Mouse (Mus musculus): ENCODE results near the gene Ptprr. TPM values are rescaled to one million over a fixed set of nuclear protein-coding genes. Genes with fewer than 3 reads are reported as not detected.

Gene Ptprr
- polyA plus RNA-seq (2014; fragmentation: Nextera tagmentation; extraction: Ambion mirVana), result 0.21 and 0.23 TPM in 2 replicates

DNA sequence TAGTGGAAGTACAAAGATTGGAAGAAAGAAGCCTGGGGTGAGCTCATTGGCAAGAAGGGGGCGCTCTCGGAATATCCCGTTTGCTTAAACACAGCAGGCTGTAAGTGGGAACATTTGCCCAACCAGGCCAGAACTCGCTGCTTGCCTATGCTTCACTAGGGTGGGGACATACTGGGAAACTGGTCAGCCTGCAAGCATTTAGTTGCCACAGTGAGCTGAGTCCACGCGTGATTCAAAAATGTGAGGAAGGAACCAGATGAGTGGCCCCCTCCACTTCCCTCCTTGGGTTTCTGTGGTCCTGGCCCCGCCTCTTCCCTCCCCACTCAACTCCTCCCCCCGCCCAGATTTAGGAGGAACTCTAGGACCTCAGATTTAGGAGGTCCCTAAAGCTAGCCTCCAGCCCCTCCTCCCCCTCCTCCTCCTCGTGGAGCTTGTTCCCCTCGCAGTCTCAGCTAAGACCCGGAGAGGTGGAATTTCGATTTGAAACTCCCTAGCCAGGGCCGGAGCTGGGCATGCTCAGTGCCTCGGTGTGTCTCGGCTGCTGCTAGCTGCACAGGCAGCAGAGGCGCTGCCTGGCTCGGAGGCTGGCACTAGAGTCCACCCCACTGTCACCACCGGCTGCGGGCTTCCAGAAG, at the start of gene Ptprr:
Ptprr (plus strand) TSS at position 369 of the 635 bp plus-strand sequence.
- Histone ChIP-seq H3K4me3 (ENCODE audit: low read depth, low read length) (peak within 1 kb of the TSS; percentile 27), H3K4me2 (peak within 1 kb of the TSS; percentile 62), H3K27ac (ENCODE audit: low read depth) (no peak within 1 kb of the TSS), H3K9me3 (ENCODE audit: low read depth, low read length) (no peaks in the 10 kb centered on the region), H3K27me3 (ENCODE audit: insufficient read depth, low read length) (peaks cover 7% of the 10 kb centered on the region; the same call in 1 of the 2 replicates), H3K36me3 (ENCODE audit: insufficient read depth) (no peaks in the 10 kb centered on the region), H3K9ac (no peak within 1 kb of the TSS), H3K4me1 (ENCODE audit: insufficient read depth) (no peaks in the 10 kb centered on the region)
- DNase-seq (peak; percentile 73), ATAC-seq (ENCODE audit: insufficient read depth) (peak; percentile 94)
- peak; percentile 24 for TF ChIP-seq CTCF (IDR thresholded peaks at IDR 0.05; ENCODE audit: low read depth)
- under 1% methylated on average over 19 of the region's 19 CpGs for WGBS

DNA sequence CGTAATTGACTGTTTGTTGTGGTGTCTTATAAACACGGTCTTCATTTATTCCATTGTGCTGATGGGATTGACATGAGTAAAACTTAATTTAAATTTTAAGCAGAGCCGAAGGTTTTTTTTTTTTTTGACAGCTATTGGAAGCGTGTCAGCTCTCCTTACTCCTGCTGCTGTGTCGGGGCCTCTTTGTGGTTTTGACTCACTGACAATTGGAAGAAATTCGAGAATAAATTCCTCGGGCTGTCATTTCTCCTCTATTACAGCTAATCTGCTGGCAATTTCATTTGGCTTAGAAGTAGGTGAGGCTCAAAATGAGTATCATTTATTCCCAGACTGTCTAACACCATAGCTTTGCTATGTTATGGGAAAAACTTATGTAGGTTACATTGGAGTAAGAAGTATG, 41.7 kb upstream of the Ptprr start:
- no peaks in the 10 kb centered on the region for H3K36me3 ChIP-seq (ENCODE audit: insufficient read depth)
- no peaks in the 10 kb centered on the region for H3K4me1 ChIP-seq (ENCODE audit: insufficient read depth)
- H3K27me3 ChIP-seq (ENCODE audit: insufficient read depth, low read length), result no peaks in the 10 kb centered on the region
- H3K9me3 ChIP-seq (ENCODE audit: low read depth, low read length), result no peaks in the 10 kb centered on the region
- 72% methylated on average over 7 of the region's 7 CpGs for WGBS
- TF ChIP-seq CTCF (IDR thresholded peaks at IDR 0.05; ENCODE audit: low read depth), result no peak
- H3K4me2 ChIP-seq, result no peak overlapping the region
- H3K27ac ChIP-seq (ENCODE audit: low read depth), result no peak overlapping the region
- H3K9ac ChIP-seq, result no peak overlapping the region
- H3K4me3 ChIP-seq (ENCODE audit: low read depth, low read length), result no peak overlapping the region
- no peak for DNase-seq
- no peak for ATAC-seq (ENCODE audit: insufficient read depth)

DNA sequence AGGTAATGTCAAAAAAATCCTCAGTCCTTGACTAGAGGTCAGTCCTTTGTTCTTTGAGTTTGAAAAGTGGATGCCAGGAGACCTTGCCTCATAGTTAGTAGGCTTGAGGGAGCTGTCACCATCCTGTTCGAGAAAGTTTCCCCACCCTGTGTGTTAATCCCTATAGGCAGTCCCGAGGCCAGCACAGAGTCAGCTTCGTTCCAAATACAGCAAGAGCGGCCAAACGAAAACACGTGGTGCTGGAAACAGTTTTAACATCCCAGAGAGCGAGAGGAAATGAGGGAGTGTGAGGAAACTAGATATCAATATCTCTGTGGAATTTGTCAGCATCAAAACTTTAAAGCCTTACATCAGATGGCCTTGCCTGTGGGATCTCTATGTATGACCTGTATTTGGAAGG, 39.0 kb upstream of the Ptprr start:
- ATAC-seq (ENCODE audit: insufficient read depth) (no peak; the same call in 1 of the 2 replicates), DNase-seq (peak; percentile 31)
- Histone ChIP-seq H3K4me3 (ENCODE audit: low read depth, low read length) (no peak overlapping the region), H3K4me2 (no peak overlapping the region), H3K27ac (ENCODE audit: low read depth) (no peak overlapping the region), H3K4me1 (ENCODE audit: insufficient read depth) (no peaks in the 10 kb centered on the region), H3K27me3 (ENCODE audit: insufficient read depth, low read length) (no peaks in the 10 kb centered on the region), H3K36me3 (ENCODE audit: insufficient read depth) (no peaks in the 10 kb centered on the region), H3K9me3 (ENCODE audit: low read depth, low read length) (no peaks in the 10 kb centered on the region), H3K9ac (no peak overlapping the region)
- TF ChIP-seq CTCF (IDR thresholded peaks at IDR 0.05; ENCODE audit: low read depth), result no peak
- WGBS, result 40% methylated on average over 7 of the region's 7 CpGs

DNA sequence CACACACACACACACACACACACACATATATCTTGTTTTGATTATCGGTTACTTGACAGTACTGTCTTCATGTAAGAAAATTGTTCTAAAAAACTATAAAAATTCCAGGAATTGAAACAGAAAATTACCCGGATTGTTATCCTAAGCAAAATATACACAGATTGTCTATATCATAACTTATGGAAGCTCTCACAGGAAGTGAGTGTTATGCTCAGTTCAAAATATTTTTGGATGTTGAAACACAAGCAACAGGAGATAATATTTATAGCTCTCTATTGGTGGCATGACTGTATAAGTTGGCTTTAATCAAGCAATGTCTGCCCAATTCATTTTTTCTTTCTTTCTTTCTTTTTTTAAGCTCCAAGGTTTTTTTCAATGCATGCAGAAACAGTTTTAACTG, 38.0 kb upstream of the Ptprr start:
- Histone ChIP-seq H3K9me3 (ENCODE audit: low read depth, low read length) (no peaks in the 10 kb centered on the region), H3K36me3 (ENCODE audit: insufficient read depth) (no peaks in the 10 kb centered on the region), H3K27ac (ENCODE audit: low read depth) (no peak overlapping the region), H3K9ac (no peak overlapping the region), H3K27me3 (ENCODE audit: insufficient read depth, low read length) (no peaks in the 10 kb centered on the region), H3K4me1 (ENCODE audit: insufficient read depth) (no peaks in the 10 kb centered on the region), H3K4me3 (ENCODE audit: low read depth, low read length) (no peak overlapping the region), H3K4me2 (no peak overlapping the region)
- no peak; the same call in 1 of the 2 replicates for ATAC-seq (ENCODE audit: insufficient read depth)
- 39% methylated on average over 2 of the region's 2 CpGs for WGBS
- no peak for TF ChIP-seq CTCF (IDR thresholded peaks at IDR 0.05; ENCODE audit: low read depth)
- DNase-seq, result peak; percentile 50

DNA sequence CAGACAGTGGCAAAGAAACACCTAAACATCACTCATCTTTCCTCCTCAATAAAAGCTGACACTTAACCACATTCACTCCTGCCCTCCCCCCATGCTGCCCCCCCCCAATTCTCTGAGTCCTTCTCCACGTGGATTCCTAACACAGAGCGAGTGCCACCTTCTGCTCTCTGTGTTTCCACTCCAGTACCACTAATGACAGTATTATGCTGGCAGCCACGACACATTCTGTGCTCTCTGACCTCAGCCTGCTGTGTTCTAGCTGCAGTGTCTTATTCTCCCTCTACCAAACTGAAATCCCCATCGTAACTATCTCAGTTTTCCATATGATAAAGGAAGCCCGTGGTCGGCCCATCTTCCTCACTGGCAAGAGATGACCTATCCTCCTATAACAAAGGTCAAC, 33.7 kb upstream of the Ptprr start:
- H3K4me3 ChIP-seq (ENCODE audit: low read depth, low read length), result no peak overlapping the region
- no peaks in the 10 kb centered on the region for H3K27me3 ChIP-seq (ENCODE audit: insufficient read depth, low read length)
- no peak overlapping the region for H3K27ac ChIP-seq (ENCODE audit: low read depth)
- no peaks in the 10 kb centered on the region for H3K9me3 ChIP-seq (ENCODE audit: low read depth, low read length)
- no peak for TF ChIP-seq CTCF (IDR thresholded peaks at IDR 0.05; ENCODE audit: low read depth)
- H3K4me1 ChIP-seq (ENCODE audit: insufficient read depth), result no peaks in the 10 kb centered on the region
- WGBS, result 59% methylated on average over 6 of the region's 6 CpGs
- ATAC-seq (ENCODE audit: insufficient read depth) (no peak), DNase-seq (peak; percentile 9)
- H3K4me2 ChIP-seq, result no peak overlapping the region
- no peak overlapping the region for H3K9ac ChIP-seq
- H3K36me3 ChIP-seq (ENCODE audit: insufficient read depth), result no peaks in the 10 kb centered on the region

DNA sequence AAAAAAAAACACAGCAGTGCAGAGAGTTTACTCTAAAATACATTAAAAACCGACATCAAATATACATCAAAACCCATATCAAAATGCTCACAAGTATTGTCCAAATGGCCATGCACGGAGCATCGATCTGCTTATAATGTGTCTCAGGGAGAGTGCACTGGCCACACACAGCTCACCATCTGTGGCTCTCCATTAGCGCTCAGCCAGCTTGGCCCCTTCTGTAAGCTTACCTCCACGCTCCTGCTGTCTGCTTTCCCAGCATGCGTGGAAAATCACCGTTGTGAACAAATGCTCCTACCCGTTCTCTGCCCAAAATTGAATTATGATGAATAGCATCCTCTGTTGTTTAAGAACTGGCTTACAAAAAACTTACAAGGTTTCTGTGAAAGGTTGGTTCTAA, 16.2 kb upstream of the Ptprr start:
- H3K9ac ChIP-seq, result no peak overlapping the region
- H3K27ac ChIP-seq (ENCODE audit: low read depth), result no peak overlapping the region
- 72% methylated on average over 8 of the region's 8 CpGs for WGBS
- DNase-seq (no peak), ATAC-seq (ENCODE audit: insufficient read depth) (no peak)
- no peaks in the 10 kb centered on the region for H3K27me3 ChIP-seq (ENCODE audit: insufficient read depth, low read length)
- no peaks in the 10 kb centered on the region for H3K9me3 ChIP-seq (ENCODE audit: low read depth, low read length)
- no peaks in the 10 kb centered on the region for H3K36me3 ChIP-seq (ENCODE audit: insufficient read depth)
- H3K4me3 ChIP-seq (ENCODE audit: low read depth, low read length), result no peak overlapping the region
- no peak for TF ChIP-seq CTCF (IDR thresholded peaks at IDR 0.05; ENCODE audit: low read depth)
- H3K4me2 ChIP-seq, result no peak overlapping the region
- H3K4me1 ChIP-seq (ENCODE audit: insufficient read depth), result no peaks in the 10 kb centered on the region

DNA sequence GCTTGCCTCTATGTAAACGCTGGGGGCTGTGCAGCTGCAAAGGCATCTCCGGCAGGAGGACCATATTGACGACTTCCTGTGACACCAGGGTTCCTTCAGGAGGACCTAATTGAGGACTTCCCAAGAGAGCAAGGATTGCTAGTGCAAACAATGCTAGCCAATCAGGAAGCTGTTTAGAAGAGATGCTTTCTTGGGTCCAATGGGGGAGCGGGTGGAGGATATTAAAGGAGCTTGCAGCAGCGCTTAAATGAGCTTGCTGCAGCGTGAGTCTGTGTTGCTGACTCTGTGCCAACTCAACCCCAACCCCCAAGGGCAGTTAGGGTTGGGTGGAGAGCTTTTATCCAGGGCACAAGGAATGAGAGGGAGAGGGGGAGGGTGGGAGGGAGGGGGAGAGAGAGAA, 11.3 kb upstream of the Ptprr start:
- Histone ChIP-seq H3K4me2 (0 out of 2 replicates have a peak overlapping the region, but pooled peaks have one; percentile 1), H3K36me3 (ENCODE audit: insufficient read depth) (no peaks in the 10 kb centered on the region), H3K27ac (ENCODE audit: low read depth) (no peak overlapping the region), H3K4me1 (ENCODE audit: insufficient read depth) (no peaks in the 10 kb centered on the region), H3K9ac (no peak overlapping the region), H3K27me3 (ENCODE audit: insufficient read depth, low read length) (no peaks in the 10 kb centered on the region), H3K4me3 (ENCODE audit: low read depth, low read length) (no peak overlapping the region), H3K9me3 (ENCODE audit: low read depth, low read length) (no peaks in the 10 kb centered on the region)
- no peak for TF ChIP-seq CTCF (IDR thresholded peaks at IDR 0.05; ENCODE audit: low read depth)
- ATAC-seq (ENCODE audit: insufficient read depth) (peak; percentile 63; the same call in 1 of the 2 replicates), DNase-seq (peak; percentile 42)
- 37% methylated on average over 6 of the region's 6 CpGs for WGBS

All from lung, embryonic 14.5 days (tissue).